Mouse (Mus musculus) left cerebral cortex, adult 9 months (tissue): Measurements from ENCODE around the gene Gipr.
"Not testable (repeated sequence)": the region's sequence is repeated elsewhere in the genome, so short reads cannot be mapped to it uniquely, and the experiment has no call there.

Source experiments
- DNase-seq, 2 experiments: peaks; one replicate each; pipeline ENCODE4 v3.0.0; 2022; ENCODE audit warnings: low spot score in 2 of 2

Gipr gene

GRCm38 (mm10) chr7:19178443-19179092, 12.6 kb upstream of the Gipr start:
- DNase-seq: peak in 1 of 2 experiments; percentile 91

- DNase-seq: no peak
Measured at GRCm38 (mm10) chr7:19178035-19178434, 12.1 kb upstream of the Gipr start.

GRCm38 (mm10) chr7:19177216-19177615, 11.3 kb upstream of the Gipr start:
- no peak for DNase-seq

GRCm38 (mm10) chr7:19176516-19176947, 10.6 kb upstream of the Gipr start:
- no peak for DNase-seq

GRCm38 (mm10) chr7:19175708-19176515, 10.0 kb upstream of the Gipr start, which contains the start of gene Eml2:
Eml2 (plus strand) TSS chr7:19176421.
- peak; percentile 88 to 91 for DNase-seq

- DNase-seq: peak in 1 of 2 experiments; percentile 89
Measured at GRCm38 (mm10) chr7:19172874-19173273, 6.9 kb upstream of the Gipr start.

- no peak for DNase-seq
Measured at GRCm38 (mm10) chr7:19171831-19172230, 5.9 kb upstream of the Gipr start.

GRCm38 (mm10) chr7:19170142-19170541, 4.2 kb upstream of the Gipr start:
- peak in 1 of 2 experiments; percentile 73 for DNase-seq

- DNase-seq: no peak
Measured at GRCm38 (mm10) chr7:19169506-19169905, 3.6 kb upstream of the Gipr start.

GRCm38 (mm10) chr7:19166990-19167389, 1.1 kb upstream of the Gipr start:
- no peak for DNase-seq

GRCm38 (mm10) chr7:19164978-19165377, 949 bp downstream of the Gipr start:
- DNase-seq: no peak

- no peak for DNase-seq
Measured at GRCm38 (mm10) chr7:19164189-19164588, 1.7 kb downstream of the Gipr start.

GRCm38 (mm10) chr7:19163752-19164151, 2.2 kb downstream of the Gipr start:
- no peak for DNase-seq

GRCm38 (mm10) chr7:19162928-19163327, 3.0 kb downstream of the Gipr start:
- DNase-seq: no peak

- DNase-seq: no peak
Measured at GRCm38 (mm10) chr7:19160115-19160514, 5.8 kb downstream of the Gipr start.

- DNase-seq: no peak
Measured at GRCm38 (mm10) chr7:19159411-19159810, 6.5 kb downstream of the Gipr start.

- no peak for DNase-seq
Measured at GRCm38 (mm10) chr7:19158601-19159000, 7.3 kb downstream of the Gipr start.

GRCm38 (mm10) chr7:19157160-19157800, 8.6 kb downstream of the Gipr start:
- peak; percentile 78 to 96 for DNase-seq

- DNase-seq: no peak
Measured at GRCm38 (mm10) chr7:19155825-19156475, 10.0 kb downstream of the Gipr start.

GRCm38 (mm10) chr7:19154796-19155195, 11.1 kb downstream of the Gipr start:
- no peak for DNase-seq

GRCm38 (mm10) chr7:19151121-19151520, 14.8 kb downstream of the Gipr start:
- not testable (repeated sequence) for DNase-seq

GRCm38 (mm10) chr7:19149626-19150025, 16.3 kb downstream of the Gipr start, which contains the start of gene Snrpd2:
Snrpd2 (plus strand) TSS chr7:19149722.
- DNase-seq: peak; percentile 84 to 96
